Mouse (Mus musculus): ENCODE measurements around the gene Mast3. TPM values are rescaled to one million over a fixed set of nuclear protein-coding genes. Genes with fewer than 3 reads are reported as not detected.

Mast3 gene
- total RNA-seq (2023; ENCODE audit: inconsistent age): 195 to 225 TPM (median 218 TPM) in 4 replicates

DNA sequence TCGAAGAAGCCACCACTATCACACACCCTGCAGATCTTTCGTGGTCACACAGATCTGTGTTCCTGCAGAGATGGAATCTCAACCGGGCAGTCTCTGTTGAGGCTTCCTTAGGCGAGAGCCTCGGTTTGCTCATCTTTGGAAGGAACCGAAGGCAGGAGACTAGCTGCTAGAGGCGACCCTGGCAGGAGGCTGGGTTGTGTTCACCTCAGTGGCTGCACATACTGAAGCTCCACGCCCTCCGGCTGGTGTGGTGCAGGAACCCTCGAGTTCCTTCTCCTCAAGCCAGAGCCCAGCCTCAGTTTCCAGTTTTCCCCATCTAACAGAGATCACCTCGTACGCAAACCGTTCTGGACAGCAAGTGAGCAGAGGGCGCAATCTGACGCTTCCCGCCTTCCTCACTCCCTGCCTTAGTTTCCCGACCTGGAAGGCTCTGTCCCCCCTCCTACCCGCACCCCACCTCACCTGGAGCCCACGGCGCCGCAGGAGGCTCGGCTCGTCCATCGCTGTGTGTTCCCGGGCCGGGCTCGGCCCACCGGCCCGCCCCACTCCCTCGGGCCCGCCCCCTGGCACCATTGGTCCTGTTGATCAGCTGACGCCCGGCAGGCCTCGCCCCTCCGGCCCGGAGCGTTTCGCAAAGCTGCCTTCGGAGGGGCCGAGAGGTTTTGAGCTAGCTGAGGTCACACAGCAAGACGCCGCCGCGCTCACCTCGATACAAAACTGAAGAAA, at the start of gene Mast3:
Gene Mast3 (minus strand): TSS at position 574 of the 726 bp plus-strand sequence.

DNA sequence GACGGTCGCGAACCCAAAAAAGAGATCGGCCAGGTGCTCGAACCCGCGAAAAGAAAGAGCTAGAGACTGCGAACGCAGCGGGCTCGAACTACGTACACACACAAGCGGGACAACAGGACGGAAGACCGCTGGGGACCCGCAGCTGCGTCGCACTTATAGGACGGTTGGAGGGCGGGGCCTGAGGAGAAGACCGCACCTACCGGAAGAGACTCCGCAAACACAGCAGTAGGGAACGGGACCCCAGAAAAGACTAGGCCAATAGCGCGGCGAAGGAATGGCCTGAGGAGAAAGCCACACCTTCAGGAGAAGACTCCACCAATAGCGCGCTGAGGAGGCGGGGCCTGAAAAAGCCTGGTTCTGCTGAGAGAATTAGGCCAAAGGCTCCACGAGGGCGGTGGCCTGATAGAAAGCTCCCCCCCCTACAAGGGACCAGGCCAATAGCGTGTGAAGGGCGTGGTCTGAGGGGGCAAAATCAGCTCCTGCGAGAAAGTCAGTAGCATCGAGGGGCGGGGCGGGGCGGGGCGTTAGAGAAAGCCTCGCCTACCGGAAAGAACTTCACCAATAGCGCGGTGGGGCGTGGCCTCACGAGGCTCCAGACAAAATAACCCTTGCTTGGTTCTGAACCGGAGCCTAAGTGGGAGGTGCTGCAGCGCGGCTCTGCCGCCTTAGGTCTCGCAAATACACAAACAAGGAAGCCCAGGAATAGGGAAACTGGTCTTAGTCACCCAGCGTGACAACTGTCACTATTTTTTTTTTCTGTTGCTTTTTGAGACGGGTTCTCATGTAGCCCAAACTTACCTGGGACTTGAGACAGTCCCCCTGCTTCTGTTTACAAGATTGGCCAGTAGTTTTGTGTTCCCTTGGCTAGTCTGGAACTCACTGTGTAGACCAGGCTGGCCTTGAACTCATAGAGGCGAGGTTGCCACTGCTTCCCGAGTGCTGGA, 34.8 kb upstream of the Mast3 start, which contains the start of gene Arrdc2:
Gene Arrdc2 (minus strand): TSS at position 313 of the 944 bp plus-strand sequence.

DNA sequence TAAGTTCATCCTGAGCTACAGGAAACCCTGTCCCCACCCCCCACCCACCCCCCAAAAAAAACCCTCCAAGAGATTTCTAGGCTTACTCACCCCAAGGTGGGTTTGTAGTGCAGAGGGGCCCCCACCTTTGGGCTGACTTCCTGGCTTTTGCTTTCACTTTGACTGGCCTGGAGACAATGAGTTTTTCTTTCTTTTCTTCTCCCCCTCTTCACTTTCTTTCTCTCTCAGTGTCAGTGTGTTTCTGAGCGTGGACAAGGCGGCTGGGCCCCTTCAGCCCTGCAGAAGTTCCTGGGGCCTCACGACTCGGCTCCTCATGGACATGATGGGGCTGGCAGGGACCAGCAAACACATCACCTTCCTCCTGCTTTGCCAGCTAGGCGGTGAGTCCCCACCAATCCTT, 3.4 kb upstream of the Mast3 start, which contains the start of gene Il12rb1:
Gene Il12rb1 (plus strand): TSS at position 211 of the 400 bp plus-strand sequence.

DNA sequence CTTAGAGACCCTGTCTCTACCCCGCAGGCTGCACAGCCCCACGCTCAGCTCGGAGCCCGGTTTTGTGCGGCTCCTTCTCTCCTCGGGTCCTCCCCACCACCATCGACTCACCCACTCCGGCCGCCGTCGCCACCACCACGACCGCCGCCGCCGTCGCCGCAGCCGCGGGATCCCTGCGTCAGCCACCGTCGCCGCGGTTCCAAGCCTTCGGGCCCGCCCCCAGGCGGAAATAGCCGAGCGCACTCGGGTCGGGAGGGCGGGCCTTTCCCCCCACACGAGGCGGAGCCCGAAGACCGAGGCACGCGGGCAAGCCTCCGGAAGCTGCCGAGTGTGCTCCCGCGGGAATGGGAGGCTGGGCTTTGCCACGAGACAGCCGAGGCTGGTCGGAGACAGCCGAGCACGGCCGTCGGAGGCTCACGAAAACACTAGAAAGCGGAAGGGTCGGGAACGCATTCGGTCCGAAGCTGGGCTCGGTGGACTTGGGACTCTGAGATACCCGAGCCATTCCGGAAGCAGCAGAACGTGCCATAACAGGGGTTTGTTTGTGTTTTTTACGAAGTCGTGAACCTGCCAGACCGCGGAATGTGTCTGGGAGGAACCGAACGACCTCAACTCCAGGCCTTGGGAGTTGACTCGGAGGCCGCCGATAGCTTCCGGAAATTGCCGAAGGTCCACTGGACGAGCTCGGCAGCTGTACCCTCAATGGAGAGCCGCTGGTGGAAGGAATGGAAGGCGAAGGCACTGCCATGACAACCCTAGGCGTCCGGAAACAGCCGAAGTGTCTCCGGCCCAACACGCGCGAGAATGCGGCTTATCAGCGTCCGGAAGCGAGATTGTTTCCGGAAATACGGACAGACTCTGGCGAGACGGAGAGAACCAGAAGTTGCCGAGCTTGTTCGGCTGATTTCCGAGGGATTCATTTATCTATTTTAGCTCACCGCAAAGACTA, 28.1 kb downstream of the Mast3 start, which contains the start of gene Pik3r2:
Gene Pik3r2 (minus strand): TSS at position 218 of the 949 bp plus-strand sequence.

DNA sequence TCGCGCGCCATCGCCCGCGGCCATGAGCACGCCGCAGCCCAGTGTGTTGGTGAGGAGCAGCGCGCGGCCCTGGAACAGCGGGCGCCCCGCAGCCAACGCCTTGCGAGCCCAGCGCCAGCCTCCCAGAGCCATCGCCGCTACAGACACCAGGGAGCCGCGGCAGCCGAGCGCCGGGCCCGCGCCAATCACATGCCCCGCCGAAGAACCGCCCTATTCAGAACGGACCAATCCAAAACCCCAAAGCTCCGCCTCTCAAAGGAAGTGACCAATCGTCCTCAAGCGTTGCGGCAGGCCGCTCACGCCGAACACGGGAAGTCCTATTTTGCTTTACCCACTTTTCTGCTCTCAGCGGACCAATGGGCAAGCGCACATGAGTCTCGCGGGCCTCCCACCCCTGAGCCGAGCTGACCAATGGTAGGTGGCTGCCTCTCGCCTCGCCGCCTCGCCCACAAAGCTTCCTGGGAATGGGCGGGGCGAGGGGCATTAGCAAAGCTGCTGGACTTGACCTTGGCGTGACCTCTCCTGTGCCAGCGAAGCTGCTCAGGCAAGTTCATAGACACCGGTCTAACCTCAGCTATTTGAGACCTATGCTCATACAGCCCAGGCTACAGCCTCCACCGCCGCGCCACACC, 44.0 kb downstream of the Mast3 start, which contains the start of gene Mpv17l2:
Gene Mpv17l2 (minus strand): TSS at position 172 of the 632 bp plus-strand sequence.

DNA sequence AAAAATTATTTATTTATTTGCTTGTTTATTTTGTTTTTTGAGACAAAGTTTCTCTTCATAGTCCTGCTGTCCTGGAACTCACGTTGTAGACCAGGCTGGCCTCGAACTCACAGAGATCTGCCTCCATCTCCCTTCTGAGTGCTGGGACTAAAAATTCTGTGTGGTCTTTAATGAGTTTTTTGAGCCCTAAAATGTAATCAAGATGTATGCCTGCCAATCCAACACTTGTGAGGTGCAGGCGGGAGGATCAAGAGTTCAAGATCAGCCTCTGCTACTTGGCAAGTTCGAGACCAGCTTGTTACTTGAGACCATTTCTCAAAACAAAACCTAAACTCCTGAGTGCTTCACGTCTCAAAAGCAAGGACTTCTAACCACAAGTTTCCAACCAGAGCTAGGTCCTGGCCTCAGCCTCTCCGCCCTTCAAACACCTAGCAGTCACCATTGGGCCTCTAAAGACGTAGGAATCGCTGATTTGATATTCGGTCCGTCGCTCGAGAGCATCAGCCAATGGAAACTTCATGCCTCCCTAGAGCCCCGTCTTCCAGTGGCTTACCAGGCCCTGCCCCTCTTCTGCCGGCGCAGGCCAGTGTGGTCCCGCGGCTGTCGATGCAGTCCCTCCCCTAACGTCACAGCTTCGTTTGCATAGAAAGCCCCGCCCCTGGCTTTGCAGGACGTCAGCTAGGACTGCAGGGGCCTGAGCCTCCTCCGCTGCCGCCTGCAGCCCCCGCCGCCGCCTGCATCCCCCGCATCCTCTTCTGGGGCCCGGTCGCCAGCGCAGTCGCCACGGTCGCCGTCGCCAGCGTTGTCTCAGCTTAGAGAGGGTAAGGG, 50.6 kb downstream of the Mast3 start, which contains the start of gene Rab3a:
Gene Rab3a (plus strand): TSS at position 637 of the 828 bp plus-strand sequence.

Other genes starting within 250 kb of the Mast3 start
- 95.3 to 112 TPM (median 100 TPM) in 4 replicates for gene Isyna1, start 210.7 kb downstream of the Mast3 start, total RNA-seq (2023; ENCODE audit: inconsistent age)
- 61.1 to 68.9 TPM (median 66.7 TPM) in 4 replicates for gene Ssbp4, start 196.2 kb downstream of the Mast3 start, total RNA-seq (2023; ENCODE audit: inconsistent age)
- gene Lrrc25, start 188.9 kb downstream of the Mast3 start, total RNA-seq (2023; ENCODE audit: inconsistent age): 4.0 to 6.8 TPM (median 5.4 TPM) in 4 replicates
- not detected in 4 replicates for gene Gdf15, start 172.6 kb downstream of the Mast3 start, total RNA-seq (2023; ENCODE audit: inconsistent age)
- gene Pgpep1, start 144.7 kb downstream of the Mast3 start, total RNA-seq (2023; ENCODE audit: inconsistent age): 7.3 to 13.8 TPM (median 11.9 TPM) in 4 replicates
- 110 to 142 TPM (median 130 TPM) in 4 replicates for gene Lsm4, start 131.8 kb downstream of the Mast3 start, total RNA-seq (2023; ENCODE audit: inconsistent age)
- gene Jund, start 106.1 kb downstream of the Mast3 start, total RNA-seq (2023; ENCODE audit: inconsistent age): 2,155 to 2,567 TPM (median 2,406 TPM) in 4 replicates
- gene Iqcn, start 101.6 kb downstream of the Mast3 start, total RNA-seq (2023; ENCODE audit: inconsistent age): 40.3 to 68.5 TPM (median 46.5 TPM) in 4 replicates
- gene Gm3336, start 86.5 kb downstream of the Mast3 start, total RNA-seq (2023; ENCODE audit: inconsistent age): 0.87 to 2.4 TPM in 2 of 4 replicates, not detected in the others
- gene Pde4c, start 81.3 kb downstream of the Mast3 start, total RNA-seq (2023; ENCODE audit: inconsistent age): 2.7 to 6.0 TPM (median 3.9 TPM) in 4 replicates
- 8.1 to 11.7 TPM (median 10.3 TPM) in 4 replicates for gene Rab3a, start 50.4 kb downstream of the Mast3 start, total RNA-seq (2023; ENCODE audit: inconsistent age)
- 23.5 to 28.2 TPM (median 25.8 TPM) in 4 replicates for gene Mpv17l2, start 44.1 kb downstream of the Mast3 start, total RNA-seq (2023; ENCODE audit: inconsistent age)
- gene Pik3r2, start 28.3 kb downstream of the Mast3 start, total RNA-seq (2023; ENCODE audit: inconsistent age): 23.1 to 25.4 TPM (median 24.1 TPM) in 4 replicates
- 0.70 to 2.7 TPM (median 1.5 TPM) in 4 replicates for gene Il12rb1, start 3.4 kb upstream of the Mast3 start, total RNA-seq (2023; ENCODE audit: inconsistent age)
- gene Arrdc2, start 34.7 kb upstream of the Mast3 start, total RNA-seq (2023; ENCODE audit: inconsistent age): 19.3 to 21.0 TPM (median 20.2 TPM) in 4 replicates
- 0.15 to 0.18 TPM in 2 of 4 replicates, not detected in the others for gene Kcnn1, start 58.2 kb upstream of the Mast3 start, total RNA-seq (2023; ENCODE audit: inconsistent age)
- gene Ccdc124, start 68.9 kb upstream of the Mast3 start, total RNA-seq (2023; ENCODE audit: inconsistent age): 36.9 to 45.2 TPM (median 43.9 TPM) in 4 replicates
- not detected in 4 replicates for gene Slc5a5, start 87.7 kb upstream of the Mast3 start, total RNA-seq (2023; ENCODE audit: inconsistent age)
- gene Rpl18a, start 92.4 kb upstream of the Mast3 start, total RNA-seq (2023; ENCODE audit: inconsistent age): 4,077 to 4,166 TPM (median 4,161 TPM) in 4 replicates
- 54.1 to 74.7 TPM (median 67.4 TPM) in 4 replicates for gene Map1s, start 100.9 kb upstream of the Mast3 start, total RNA-seq (2023; ENCODE audit: inconsistent age)

Measured in B cell, adult (primary cell).